Mouse (Mus musculus) liver, embryonic 16.5 days (tissue): Measurements from ENCODE around the gene Tbxa2r. TPM values are rescaled to one million over a fixed set of nuclear protein-coding genes. Genes with fewer than 3 reads are reported as not detected.

Source experiments
- ATAC-seq: fragments of 200-750 bp; cut with Nextera tagmentation; 2 replicates; pipeline ENCODE4 v1.8.0; 2017; ENCODE audit warnings: low read depth, mild to moderate bottlenecking, moderate number of reproducible peaks, moderate library complexity
- H3K27ac ChIP-seq: fragments of 300-500 bp; sonication (generic); 2 replicates; pipeline ENCODE4 v1.5.1; 2014; ENCODE audit warnings: mild to moderate bottlenecking, low read length
- H3K27me3 ChIP-seq: fragments of 300-500 bp; sonication (generic); 2 replicates; pipeline ENCODE4 v1.6.1; 2014; ENCODE audit warnings: low read depth, low read length, mixed read lengths; ENCODE audit not compliant: control insufficient read depth, insufficient read depth
- H3K36me3 ChIP-seq: fragments of 300-500 bp; sonication (generic); 2 replicates; pipeline ENCODE4 v1.6.1; 2014; ENCODE audit warnings: mild to moderate bottlenecking; ENCODE audit not compliant: control insufficient read depth, insufficient read depth
- H3K4me1 ChIP-seq: fragments of 300-500 bp; sonication (generic); 2 replicates; pipeline ENCODE4 v1.6.1; 2014; ENCODE audit warnings: low read depth, low read length, mixed read lengths; ENCODE audit not compliant: control insufficient read depth
- H3K4me2 ChIP-seq: fragments of 300-500 bp; sonication (generic); 2 replicates; pipeline ENCODE4 v1.6.1; 2014; ENCODE audit warnings: low read depth, low read length, mixed read lengths
- H3K4me3 ChIP-seq: fragments of 300-500 bp; sonication (generic); 2 replicates; pipeline ENCODE4 v1.5.1; 2014; ENCODE audit warnings: low read depth, mild to moderate bottlenecking, low read length
- H3K9ac ChIP-seq: fragments of 300-500 bp; sonication (generic); 2 replicates; pipeline ENCODE4 v1.6.1; 2014; ENCODE audit warnings: low read depth, low read length
- H3K9me3 ChIP-seq: fragments of 300-500 bp; sonication (generic); replicated peaks from 2 replicates; pipeline ENCODE4 v1.6.1; 2016; ENCODE audit warnings: low read length; ENCODE audit not compliant: control insufficient read depth
- WGBS: fragments of 180-500 bp; shearing (Covaris S2); extraction: QIAGEN DNeasy Blood & Tissue Kit; methylation state at CpG from one replicate; pipeline ENCODE4 v1.1.7; 2014; ENCODE audit not compliant: insufficient replicate concordance; 5-methylcytosine and 5-hydroxymethylcytosine counted together
- polyA plus RNA-seq: library from polyadenylated mRNA; unstranded; fragments of >200 nt; fragmentation: Nextera tagmentation; extraction: Ambion mirVana; gene quantifications from 2 replicates; pipeline ENCODE4 v1.2.1, GENCODE M21; 2015

The Tbxa2r gene
- polyA plus RNA-seq, 1 experiment from 2014 or later = 4.5 TPM

DNA sequence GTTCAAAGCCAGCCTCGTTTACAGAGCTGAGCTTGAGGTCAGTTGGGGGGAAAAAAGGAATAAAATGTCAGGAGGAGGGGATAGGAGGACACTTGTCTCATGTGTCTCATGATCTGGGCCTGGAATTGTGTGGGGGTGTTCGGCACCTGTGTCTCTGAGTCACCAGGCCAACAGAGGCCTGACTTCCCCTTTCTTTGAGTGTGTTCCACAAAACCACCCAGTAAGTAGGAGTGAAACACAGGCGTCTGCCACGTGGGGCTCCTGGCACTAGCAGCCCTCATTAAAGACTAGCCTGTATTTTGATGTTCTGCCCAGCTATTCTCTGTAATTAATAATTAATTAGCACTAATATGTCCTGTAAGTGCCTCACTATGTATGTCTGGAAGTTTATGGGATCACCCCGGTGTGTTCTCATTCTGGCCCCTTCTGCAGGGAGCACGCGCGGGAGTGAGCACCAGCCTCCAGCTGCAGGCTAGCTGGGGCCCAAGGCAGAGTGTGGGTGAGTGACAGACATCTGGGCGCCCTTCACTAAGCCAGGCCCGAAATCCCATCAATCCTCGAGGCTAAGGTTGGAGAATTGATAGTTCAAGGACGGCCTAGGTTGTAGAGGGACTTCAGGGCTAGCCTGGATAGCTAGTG, 27.9 kb downstream of the Tbxa2r start:
- Histone ChIP-seq H3K27me3 (no peaks in the 10 kb centered on the region), H3K4me1 (peaks cover 64% of the 10 kb centered on the region), H3K27ac (peak overlapping the region; percentile 49), H3K9ac (peak overlapping the region; percentile 48), H3K4me3 (peak overlapping the region; percentile 87), H3K9me3 (no peaks in the 10 kb centered on the region), H3K4me2 (peak overlapping the region; percentile 58), H3K36me3 (peaks cover 5% of the 10 kb centered on the region; the same call in 1 of the 2 replicates)
- ATAC-seq = no peak
- 19% methylated on average over 12 of the region's 12 CpGs for WGBS

DNA sequence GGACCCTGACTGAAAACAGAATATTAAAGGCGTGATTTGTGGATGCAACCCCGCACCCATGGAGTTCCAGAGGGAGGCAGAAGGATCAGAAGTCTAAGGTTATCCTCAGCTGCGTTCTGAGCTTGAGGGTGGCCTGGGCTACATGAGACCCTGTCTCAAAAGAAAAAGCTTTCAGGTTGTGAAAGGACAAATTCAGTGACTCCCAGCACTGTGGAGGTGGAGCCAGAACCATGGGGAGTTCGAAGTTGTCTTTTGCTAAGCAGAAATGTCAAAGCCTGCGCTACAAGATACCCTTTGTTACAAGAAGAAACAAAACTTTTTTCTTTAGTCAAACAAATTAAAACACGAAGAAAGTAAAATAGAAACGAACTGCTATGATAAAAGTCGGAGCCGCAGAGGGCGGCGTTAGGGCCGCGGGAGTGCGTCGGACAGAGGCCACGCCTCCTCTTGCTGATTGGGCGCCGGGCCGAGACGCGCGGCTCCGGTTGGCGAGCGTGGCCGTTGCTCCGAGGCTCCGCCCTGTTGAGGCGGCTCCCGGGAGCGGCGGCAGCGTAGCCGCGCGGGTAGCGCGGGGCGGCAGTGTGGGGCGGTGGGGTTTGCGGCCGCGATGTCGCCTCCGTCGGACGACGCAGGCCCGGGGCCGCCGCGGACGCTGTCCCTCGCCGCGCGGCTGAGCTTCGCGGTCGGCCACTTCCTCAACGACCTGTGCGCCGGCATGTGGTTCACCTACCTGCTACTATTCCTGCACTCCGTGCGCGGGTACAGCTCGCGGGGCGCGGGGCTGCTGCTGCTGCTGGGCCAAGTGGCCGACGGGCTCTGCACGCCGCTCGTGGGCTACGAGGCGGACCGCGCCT, 28.7 kb downstream of the Tbxa2r start, which contains the start of gene Mfsd12:
Gene Mfsd12, plus strand, starts transcription at position 501 of the 854 bp plus-strand sequence.
- H3K27me3 ChIP-seq = no peaks in the 10 kb centered on the region
- peak within 1 kb of the TSS; percentile 92 for H3K4me2 ChIP-seq
- 2% methylated on average over 79 of the region's 79 CpGs for WGBS
- peaks cover 5% of the 10 kb centered on the region; the same call in 1 of the 2 replicates for H3K36me3 ChIP-seq
- peak within 1 kb of the TSS; percentile 84 for H3K27ac ChIP-seq
- ATAC-seq = peak; percentile 89
- H3K9ac ChIP-seq = peak within 1 kb of the TSS; percentile 97
- peak within 1 kb of the TSS; percentile 87 for H3K4me3 ChIP-seq
- peaks cover 64% of the 10 kb centered on the region for H3K4me1 ChIP-seq
- H3K9me3 ChIP-seq = no peaks in the 10 kb centered on the region

DNA sequence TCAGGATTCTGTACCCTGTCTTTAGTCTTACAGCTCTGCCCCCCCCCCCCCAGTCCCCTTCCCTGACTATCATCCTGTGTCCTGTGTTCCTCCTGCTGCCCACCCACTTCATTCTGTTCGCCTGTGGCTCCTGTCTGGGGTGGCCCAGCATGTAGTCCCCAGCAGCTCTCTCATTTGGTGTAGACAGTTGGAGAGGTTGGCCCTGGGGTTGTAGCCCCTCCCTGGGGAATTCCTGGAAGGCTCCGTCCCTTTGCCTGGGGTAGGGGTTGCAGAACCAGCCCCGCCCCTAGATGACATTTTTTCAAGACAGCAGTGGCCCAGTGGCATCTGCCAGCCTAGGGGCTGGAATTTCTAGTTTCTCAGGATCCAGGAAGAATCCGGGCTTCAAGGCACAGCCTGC, 29.7 kb downstream of the Tbxa2r start:
- Histone ChIP-seq H3K4me1 (peaks cover 68% of the 10 kb centered on the region), H3K27ac (peak overlapping the region; percentile 84), H3K9me3 (no peaks in the 10 kb centered on the region), H3K36me3 (peaks cover 5% of the 10 kb centered on the region; the same call in 1 of the 2 replicates), H3K4me3 (peak overlapping the region; percentile 87), H3K4me2 (peak overlapping the region; percentile 92), H3K27me3 (no peaks in the 10 kb centered on the region), H3K9ac (peak overlapping the region; percentile 97)
- ATAC-seq = no peak
- 20% methylated on average over 4 of the region's 4 CpGs for WGBS

DNA sequence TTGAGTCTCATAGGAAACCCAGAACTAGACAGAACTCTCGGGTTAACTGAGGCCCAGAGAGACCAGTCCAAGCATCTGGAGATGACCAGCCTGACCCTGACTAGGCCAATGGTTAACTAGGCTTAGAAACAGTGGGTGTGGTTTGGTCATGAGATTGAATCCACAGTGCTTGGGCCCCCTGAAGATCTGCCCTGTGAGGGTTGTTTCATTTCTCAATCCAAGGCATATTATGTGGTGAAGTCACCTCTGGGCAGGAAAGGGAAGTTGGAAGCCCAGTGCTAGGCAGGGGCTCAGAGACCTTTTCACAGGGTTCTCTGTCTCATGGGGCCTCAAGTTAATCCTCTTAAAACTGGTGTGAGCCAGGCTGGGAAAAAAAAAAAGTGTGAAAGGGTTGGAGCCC, 30.3 kb downstream of the Tbxa2r start:
- Histone ChIP-seq H3K9me3 (no peaks in the 10 kb centered on the region), H3K9ac (peak overlapping the region; percentile 97), H3K27ac (peak overlapping the region; percentile 84), H3K4me1 (peaks cover 74% of the 10 kb centered on the region), H3K27me3 (no peaks in the 10 kb centered on the region), H3K36me3 (peaks cover 5% of the 10 kb centered on the region; the same call in 1 of the 2 replicates), H3K4me2 (peak overlapping the region; percentile 92), H3K4me3 (peak overlapping the region; percentile 87)
- WGBS = 21% methylated on average over 1 of the region's 1 CpGs
- ATAC-seq = no peak

DNA sequence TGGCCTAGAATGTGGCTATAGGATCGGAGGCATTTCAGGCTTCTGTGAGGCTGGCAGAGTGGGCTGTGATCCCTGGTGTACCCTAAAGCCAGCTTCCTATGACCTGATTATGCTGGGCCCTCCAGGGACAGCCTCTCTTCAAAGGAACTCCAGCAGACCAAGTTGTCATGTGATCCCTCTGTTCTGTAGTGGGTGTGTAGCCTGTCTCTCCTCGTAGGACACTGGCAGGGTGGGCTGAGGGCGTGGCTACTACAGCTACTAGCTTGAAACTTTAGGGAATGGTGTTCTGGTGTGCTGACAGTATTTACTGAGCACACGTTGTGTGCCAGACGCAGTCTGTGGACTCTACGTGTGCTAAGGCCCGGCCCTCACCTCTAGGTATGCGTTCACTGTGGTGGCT, 32.2 kb downstream of the Tbxa2r start:
- Histone ChIP-seq H3K36me3 (peaks cover 9% of the 10 kb centered on the region), H3K4me2 (peak overlapping the region; percentile 21; the same call in 1 of the 2 replicates), H3K4me3 (no peak overlapping the region), H3K9me3 (no peaks in the 10 kb centered on the region), H3K9ac (peak overlapping the region; percentile 43; the same call in 1 of the 2 replicates), H3K4me1 (peaks cover 89% of the 10 kb centered on the region), H3K27ac (peak overlapping the region; percentile 84), H3K27me3 (no peaks in the 10 kb centered on the region)
- 65% methylated on average over 8 of the region's 8 CpGs for WGBS
- no peak for ATAC-seq

DNA sequence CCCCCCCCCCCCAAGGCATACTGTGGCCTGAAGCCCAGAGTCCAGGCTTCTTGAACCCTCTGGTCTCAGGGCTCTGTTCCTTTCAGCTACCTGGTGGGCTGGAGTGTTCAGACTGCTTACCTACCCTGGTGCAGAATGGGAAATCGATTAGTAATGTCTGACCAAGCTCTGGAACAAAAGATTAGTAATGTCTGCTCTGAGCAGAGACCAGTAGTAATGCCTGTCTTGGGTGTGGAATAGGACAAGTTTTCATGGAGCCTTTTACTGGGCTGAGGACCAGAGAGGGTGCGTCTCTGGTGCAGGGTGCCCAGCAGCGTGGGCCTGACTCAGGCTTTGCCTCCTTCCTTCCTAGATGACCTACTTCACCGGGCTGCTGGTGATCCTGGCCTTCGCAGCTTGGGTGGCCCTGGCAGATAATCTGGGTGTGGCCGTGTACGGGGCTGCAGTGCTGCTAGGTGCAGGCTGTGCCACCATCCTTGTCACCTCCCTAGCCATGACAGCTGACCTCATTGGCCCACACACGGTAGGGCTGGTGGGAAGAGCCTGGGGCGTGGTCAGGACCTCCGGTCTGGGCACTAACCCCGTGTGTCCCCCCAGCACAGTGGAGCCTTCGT, 33.9 kb downstream of the Tbxa2r start:
- peak overlapping the region; percentile 47 for H3K9ac ChIP-seq
- H3K4me1 ChIP-seq = peaks cover 90% of the 10 kb centered on the region
- peaks cover 26% of the 10 kb centered on the region for H3K36me3 ChIP-seq
- WGBS = 22% methylated on average over 12 of the region's 12 CpGs
- H3K27me3 ChIP-seq = no peaks in the 10 kb centered on the region
- peak overlapping the region; percentile 84 for H3K27ac ChIP-seq
- peak overlapping the region; percentile 22; the same call in 1 of the 2 replicates for H3K4me3 ChIP-seq
- no peaks in the 10 kb centered on the region for H3K9me3 ChIP-seq
- peak; percentile 85 for ATAC-seq
- H3K4me2 ChIP-seq = peak overlapping the region; percentile 55

DNA sequence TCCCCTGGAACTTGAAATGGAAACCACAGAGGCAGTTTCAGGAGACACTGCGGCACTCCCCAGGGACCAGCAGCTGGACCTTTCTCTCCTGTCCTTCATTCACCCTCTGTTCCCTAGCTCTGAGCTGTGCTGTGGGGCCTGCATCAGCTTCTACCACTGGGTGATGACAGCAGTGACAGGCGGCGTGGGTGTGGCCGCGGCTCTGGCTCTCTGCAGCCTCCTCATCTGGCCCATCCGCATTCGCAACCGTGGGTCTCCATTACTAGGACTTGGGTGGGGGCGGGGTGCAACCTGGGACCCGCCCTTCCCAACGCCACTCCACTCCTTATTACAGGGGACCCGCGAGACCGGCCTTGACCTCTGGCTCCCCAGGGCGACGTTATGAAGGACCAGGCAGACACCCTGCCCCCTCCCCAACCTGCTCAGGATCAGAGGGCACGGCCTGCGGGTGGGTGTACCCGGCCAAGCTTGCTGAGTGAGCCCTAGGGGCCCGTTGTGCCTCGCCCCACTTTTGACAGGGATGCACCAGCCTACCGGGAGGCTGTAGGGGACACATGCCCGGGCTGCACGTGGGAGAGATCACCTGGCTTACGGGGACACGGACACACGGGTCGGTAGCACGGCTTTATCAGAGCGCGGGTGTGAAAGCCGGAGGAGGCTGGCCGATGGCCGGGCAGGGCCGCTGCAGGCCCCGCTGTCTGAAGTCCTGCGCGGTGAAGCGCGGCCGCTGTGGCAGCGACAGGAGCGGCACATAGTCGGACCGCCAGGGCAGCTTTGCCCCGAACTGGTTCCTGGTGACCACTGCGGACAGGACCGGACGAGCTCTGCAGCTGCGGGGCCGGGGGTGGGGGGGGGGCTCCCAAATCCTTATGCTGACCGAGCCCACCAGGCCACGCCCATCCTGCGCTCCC, 35.2 kb downstream of the Tbxa2r start:
- no peak overlapping the region for H3K4me3 ChIP-seq
- peak overlapping the region; percentile 55; the same call in 1 of the 2 replicates for H3K4me2 ChIP-seq
- H3K36me3 ChIP-seq = peaks cover 38% of the 10 kb centered on the region
- ATAC-seq = no peak
- H3K9ac ChIP-seq = peak overlapping the region; percentile 47
- H3K27me3 ChIP-seq = no peaks in the 10 kb centered on the region
- WGBS = 62% methylated on average over 54 of the region's 54 CpGs
- peaks cover 85% of the 10 kb centered on the region for H3K4me1 ChIP-seq
- H3K27ac ChIP-seq = peak overlapping the region; percentile 84
- no peaks in the 10 kb centered on the region for H3K9me3 ChIP-seq

DNA sequence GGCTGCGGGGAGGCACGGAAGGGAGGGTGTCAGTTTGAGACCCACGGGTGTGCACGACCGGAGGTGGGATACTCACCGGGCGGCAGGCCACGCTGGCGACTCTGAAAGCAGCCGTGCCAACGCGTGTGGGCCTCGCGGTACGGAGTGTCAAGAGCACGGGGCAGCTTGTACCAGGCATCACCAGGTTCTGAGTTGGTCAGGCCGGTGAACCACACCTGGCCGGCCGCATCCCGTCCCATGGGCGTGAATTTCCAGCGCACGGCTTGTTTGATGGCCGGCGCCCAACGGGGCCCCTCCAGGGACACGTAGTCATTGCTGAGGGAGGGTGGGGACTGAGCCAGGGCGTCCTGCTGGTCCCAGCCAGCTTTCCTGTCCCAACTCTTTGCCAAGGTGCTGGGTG, 36.1 kb downstream of the Tbxa2r start:
- peak overlapping the region; percentile 15; the same call in 1 of the 2 replicates for H3K9ac ChIP-seq

More for the DNA sequence above, 36.1 kb downstream of the Tbxa2r start:
- Histone ChIP-seq H3K36me3 (peaks cover 48% of the 10 kb centered on the region), H3K4me1 (peaks cover 75% of the 10 kb centered on the region), H3K4me3 (no peak overlapping the region), H3K4me2 (no peak overlapping the region), H3K9me3 (no peaks in the 10 kb centered on the region), H3K27me3 (no peaks in the 10 kb centered on the region), H3K27ac (peak overlapping the region; percentile 78)
- no peak for ATAC-seq
- WGBS = 58% methylated on average over 28 of the region's 28 CpGs
